Mouse (Mus musculus): ENCODE data around the gene Spib.

Spib gene

GRCm38 (mm10) chr7:44484841-44485571 is 46.9 kb downstream of the Spib start:
- peak; percentile 80 for DNase-seq

- DNase-seq, result no peak
Observed at GRCm38 (mm10) chr7:44484109-44484508, 47.8 kb downstream of the Spib start.

GRCm38 (mm10) chr7:44482836-44483435 is 48.9 kb downstream of the Spib start:
- no peak for DNase-seq

Measured in lung, postnatal 36 days (tissue).